Mouse (Mus musculus): ENCODE measurements around the gene Ccdc117.
"Not testable (repeated sequence)": the region's sequence is repeated elsewhere in the genome, so short reads cannot be mapped to it uniquely, and the experiment has no call there.

Gene Ccdc117

GRCm38 (mm10) chr11:5512099-5512725 is 29.8 kb downstream of the Ccdc117 start:
- intact Hi-C loops (cut with DNase I), result no loop called here

GRCm38 (mm10) chr11:5510686-5511085 is 31.3 kb downstream of the Ccdc117 start:
- intact Hi-C loops (cut with DNase I), result not testable (repeated sequence)

DNA sequence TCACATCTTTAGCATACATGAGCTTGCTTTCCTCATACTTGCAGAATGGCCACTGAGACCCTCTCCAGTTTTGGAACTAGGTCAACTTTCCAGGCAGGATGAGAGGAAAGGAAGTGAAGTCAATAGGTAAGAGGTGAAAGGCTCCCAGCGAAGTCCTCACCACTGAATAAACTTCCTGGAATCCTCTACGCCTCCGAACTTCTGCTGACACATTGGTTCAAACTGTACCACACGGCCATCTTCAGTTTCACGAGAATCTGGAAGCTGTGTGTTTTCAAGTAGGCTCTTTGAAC is 31.9 kb downstream of the Ccdc117 start:
- intact Hi-C loops (cut with DNase I), result no loop called here

DNA sequence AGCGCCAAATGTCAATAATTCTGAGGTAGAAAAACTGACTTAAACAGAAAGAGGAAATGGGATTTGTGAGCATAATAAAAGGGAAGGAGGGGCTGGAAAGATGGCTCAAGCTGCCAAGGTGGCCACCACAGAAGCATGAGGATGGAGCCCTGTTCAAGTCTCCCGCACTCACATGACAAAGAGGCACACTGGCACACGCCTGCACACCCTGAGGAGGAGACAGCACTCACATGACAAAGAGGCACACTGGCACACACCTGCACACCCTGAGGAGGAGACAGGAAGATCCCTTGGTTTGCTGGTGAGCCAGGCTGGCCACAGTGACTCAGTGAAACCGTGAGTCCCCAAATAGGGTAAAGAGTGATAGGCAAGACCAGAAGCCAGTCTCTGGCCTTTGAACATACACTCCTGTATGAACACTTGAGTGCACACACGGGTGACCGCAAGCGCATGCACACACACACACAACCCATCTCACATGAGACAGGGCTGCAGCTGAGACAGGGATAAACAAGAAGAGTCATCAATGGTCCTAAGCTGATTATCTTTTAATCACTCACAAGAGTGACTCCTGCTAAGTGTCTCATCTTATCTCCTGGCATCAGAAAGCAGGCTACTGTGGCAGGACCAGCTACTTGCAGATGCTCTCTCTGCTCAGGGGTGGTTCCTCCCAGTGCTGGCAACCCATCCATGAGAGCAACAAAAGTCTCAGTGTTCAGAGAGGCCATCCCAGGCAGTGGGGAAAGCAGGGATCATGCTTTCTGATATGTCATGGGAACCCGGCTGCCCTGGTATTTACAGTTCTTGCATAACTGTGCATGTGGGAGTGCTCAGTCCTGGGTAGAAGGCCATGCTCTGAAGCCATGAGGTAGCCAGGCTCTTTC is 32.5 kb downstream of the Ccdc117 start:
- intact Hi-C loops (cut with DNase I), result no loop called here

DNA sequence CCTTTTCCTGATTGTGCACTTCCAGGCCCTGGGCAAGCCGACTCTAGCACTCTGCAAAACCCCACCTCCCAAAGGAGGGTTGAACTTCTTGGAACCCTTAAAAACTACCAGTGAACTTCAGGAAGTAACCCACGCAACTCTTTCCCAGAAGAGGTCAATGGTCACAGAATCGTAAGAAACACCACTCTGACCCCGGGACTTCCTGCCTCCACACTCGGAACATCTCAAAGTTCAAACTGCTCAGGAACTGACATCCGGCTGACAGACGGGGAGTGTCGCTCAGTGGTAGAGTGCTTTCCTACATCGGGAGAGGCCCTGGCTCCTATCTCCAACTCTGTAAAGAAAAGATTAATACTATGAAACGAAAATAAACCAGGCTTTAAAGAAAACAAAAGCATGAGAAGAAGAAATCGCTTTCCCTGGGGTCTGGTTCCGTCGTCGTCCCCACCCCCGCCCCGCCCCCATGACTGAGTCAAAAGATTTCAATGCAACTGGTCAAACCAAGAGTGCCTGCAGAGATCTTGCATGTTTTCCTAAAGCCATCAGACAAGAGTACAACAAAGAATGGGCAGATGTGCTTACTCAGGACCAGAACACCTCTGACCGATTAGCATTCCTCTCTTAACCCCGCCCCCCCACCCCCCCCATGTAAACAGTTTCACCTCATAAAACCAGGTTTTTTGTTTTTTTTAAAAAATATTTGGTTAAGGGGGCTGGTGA is 36.0 kb downstream of the Ccdc117 start:
- intact Hi-C loops (cut with DNase I), result no loop called here

DNA sequence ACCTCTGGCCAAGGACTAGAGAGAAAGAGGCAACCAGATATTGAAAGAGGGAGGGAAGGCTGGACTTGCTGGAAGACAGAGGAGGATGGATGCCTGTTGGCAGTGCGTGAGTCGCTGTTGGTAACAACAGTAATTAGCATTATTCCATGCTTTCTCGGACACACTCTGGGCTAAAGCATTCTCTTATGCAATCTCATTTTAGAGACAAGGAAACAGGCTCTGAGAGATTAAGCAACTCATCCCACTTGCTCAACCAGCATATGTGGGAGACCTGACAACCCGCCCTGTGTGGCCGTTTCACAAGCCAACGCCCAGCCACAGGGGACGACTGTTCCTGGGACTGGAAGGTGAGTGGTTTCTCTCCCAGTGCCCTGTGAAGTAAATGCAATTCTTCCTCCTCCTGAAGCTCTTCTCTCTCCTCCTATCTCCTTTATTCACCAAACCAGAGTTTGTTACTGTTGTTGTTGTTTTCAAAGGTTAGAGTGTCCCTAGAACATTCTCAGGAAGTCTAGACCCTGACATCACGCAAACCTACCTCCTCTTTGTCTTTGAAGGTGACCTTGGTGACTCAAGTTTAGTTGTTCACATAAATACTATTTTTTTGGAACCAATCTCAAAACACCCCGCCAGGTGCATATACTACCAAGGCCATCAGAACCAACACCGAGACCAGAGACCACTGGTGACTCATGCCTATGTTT is 39.5 kb downstream of the Ccdc117 start:
- intact Hi-C loops (cut with DNase I), result no loop called here

DNA sequence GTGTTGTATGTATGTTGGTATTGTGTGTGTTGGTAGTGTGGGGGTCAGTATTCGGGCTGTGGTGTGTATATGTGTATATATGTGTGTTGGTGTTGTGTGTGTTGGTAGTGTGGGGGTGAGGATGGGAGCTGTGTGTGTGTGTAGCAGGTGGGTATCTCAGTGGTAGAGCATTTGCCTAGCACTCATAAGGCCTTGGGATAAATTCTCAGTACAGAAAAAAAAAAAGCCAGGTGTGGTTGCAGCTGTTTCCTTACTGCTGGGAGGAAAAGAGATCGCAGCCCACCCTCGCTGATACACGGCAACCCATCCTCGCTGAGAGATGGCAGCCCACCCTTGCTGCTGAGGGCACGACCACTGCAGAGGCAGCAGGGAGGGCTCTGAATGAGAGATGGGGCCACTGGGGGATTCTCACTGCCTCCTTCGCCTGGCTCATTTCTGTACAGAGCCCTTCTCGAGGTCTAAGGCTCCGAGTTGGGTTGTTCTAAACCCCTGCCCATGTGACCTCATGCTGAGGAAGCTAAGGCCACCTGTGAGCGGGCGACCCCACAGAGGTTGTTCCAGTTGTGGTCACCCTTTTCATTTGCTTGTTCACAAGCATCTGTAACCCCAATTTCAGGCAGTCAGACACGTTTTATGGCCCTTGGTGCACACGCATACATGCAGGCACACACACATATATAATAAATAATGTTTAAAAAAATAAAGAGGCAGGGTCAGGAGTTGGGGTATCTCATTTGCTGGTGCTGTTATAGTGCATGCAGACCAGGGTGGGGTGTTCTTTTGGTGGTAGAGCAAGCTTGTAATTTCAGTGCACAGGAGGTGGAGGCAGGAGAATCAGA is 40.9 kb downstream of the Ccdc117 start:
- intact Hi-C loops (cut with DNase I), result no loop called here

- intact Hi-C loops (cut with DNase I), result no loop called here
Observed at GRCm38 (mm10) chr11:5499961-5500644, 41.9 kb downstream of the Ccdc117 start.

DNA sequence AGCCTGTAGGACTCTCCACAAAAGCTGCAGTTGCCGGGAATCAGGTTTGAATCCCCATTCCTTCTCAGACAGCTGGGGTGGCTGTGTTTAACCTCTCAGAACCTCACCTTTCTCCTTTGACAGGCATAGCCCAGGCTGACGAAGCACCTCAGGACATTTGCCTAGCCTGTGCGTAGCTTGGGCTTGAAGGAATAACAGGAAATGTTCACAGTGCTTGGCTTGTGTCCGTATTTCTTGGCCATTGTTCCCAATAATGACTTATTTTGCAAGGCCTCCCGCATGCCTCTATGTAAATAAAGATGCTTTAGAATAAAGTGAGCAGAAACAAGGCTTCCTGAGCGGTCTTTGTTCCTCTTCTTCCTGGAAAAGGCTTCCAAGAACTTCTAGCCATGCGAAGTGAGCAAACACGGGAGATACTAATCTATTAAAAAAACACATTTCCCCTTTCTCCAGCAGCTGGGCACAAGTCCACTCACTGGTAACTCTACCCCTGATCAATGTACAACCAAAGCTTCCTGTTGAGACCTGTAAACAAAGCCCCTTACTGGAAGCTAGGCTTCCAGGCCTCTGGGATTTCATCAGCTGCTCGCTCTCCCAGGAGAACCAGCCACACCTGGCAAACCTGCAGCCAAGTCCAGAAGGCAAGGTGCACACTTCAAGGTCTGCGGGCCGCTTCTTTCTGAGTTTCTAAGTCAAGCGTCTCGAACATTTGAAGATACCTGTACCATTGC is 42.9 kb downstream of the Ccdc117 start:
- intact Hi-C loops (cut with DNase I), result no loop called here

- intact Hi-C loops (cut with DNase I), result no loop called here
Observed at GRCm38 (mm10) chr11:5498422-5498821, 43.6 kb downstream of the Ccdc117 start.

GRCm38 (mm10) chr11:5496559-5497248 is 45.3 kb downstream of the Ccdc117 start:
- intact Hi-C loops (cut with DNase I), result no loop called here

- intact Hi-C loops (cut with DNase I), result no loop called here
Observed at GRCm38 (mm10) chr11:5495906-5496305, 46.1 kb downstream of the Ccdc117 start.

- intact Hi-C loops (cut with DNase I), result no loop called here
Observed at GRCm38 (mm10) chr11:5495286-5495832, 46.6 kb downstream of the Ccdc117 start.

GRCm38 (mm10) chr11:5493869-5494268 is 48.1 kb downstream of the Ccdc117 start:
- intact Hi-C loops (cut with DNase I), result no loop called here

- intact Hi-C loops (cut with DNase I), result no loop called here
Observed at GRCm38 (mm10) chr11:5491912-5492311, 50.1 kb downstream of the Ccdc117 start.

GRCm38 (mm10) chr11:5490989-5491656 is 50.9 kb downstream of the Ccdc117 start:
- intact Hi-C loops (cut with DNase I), result no loop called here

GRCm38 (mm10) chr11:5489433-5489832 is 52.6 kb downstream of the Ccdc117 start:
- intact Hi-C loops (cut with DNase I), result loop anchor here (5.0 to 10.0 kb wide), 3 partner anchors 33 to 275 kb away; partner anchors contain the start of genes Urgcp and Xbp1

Measured in adrenal gland (tissue).